8 mouse cellular contexts compared by ENCODE assay signal in the genomic region with DNA sequence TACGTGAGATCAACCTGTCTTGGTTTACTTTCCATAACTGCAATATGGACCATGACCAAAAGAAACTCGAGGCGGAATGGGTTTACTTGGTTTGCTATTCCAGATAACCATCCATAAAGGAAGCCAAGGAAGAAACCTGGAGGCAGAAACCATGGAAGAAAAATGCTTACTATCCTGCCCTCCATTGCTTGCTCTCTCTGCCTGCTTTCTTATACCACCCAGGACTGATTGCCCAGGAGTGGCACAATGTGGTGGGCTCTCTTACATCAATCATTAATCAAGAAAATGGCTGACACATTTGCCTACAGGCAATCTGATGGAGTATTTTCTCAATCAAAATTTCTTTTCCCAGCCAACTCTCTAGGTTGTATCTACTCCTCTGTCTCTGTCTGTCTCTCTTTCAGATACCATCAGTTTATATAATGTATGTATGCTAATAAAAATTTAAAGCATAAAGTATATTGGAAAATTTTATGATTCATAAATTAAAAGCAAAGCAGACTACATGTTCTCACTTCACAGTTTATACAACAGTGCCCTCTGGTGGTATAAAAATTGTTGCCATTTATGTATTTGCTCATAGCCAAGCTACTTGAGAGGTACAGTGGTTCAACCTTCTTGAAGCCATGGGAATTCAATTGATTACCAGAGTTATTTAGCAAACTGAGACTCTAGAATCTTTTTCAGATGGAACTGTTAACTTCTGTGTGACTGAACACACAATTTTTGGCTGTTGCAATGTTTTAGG.
DNase-seq lines count a peak whose midpoint lies in the region; ATAC-seq and TF ChIP-seq lines count a peak whose summit lies in the region.

No protein-coding gene starts in this region.

- ATAC-seq in erythroid progenitor cell, adult 5-6 weeks (replicated peaks; ENCODE audit: low FRiP score, poor library complexity, severe bottlenecking), result peak; percentile 61; the same call in 1 of the 2 replicates

- no peaks in the 10 kb centered on the region for H3K4me1 ChIP-seq in lung, adult 2 months (ENCODE audit: control insufficient read depth, insufficient read depth, low read length)

- 68% methylated on average over 3 of the region's 3 CpGs for WGBS in lung, adult 2 months

- DNase-seq in heart, postnatal 10 days, result peak; percentile 55 to 80
- DNase-seq in heart, postnatal 25 days (ENCODE audit: low spot score), result no peak
- DNase-seq in 416B (ENCODE audit: low read depth), result peak; percentile 82
- peak; percentile 52 for DNase-seq in Muller cell, postnatal 12 days (ENCODE audit: inconsistent ontology term)
- DNase-seq in lung, adult 2 months, result no peak
- DNase-seq in retina, postnatal 7 days (ENCODE audit: low read depth, low spot score), result peak; percentile 60
- DNase-seq in urinary bladder, postnatal 10 days (ENCODE audit: low spot score), result no peak

- TF ChIP-seq CTCF in lung, adult 2 months (IDR thresholded peaks at IDR 0.05; ENCODE audit: insufficient read depth, low read length), result peak; percentile 37; the same call in 1 of the 2 replicates

- intact Hi-C loops in heart, postnatal 10 days (cut with DNase I), result loop anchor here (5.0 to 10.0 kb wide), 4 partner anchors 68 to 330 kb away; a partner anchor contains a TSS
- intact Hi-C loops in heart, postnatal 25 days (cut with DNase I), result loop anchor here (5.0 kb wide), 3 partner anchors 68 to 338 kb away; no protein-coding TSS in a partner anchor

- no peak for TF ChIP-seq POLR2A in lung, adult 2 months (IDR thresholded peaks at IDR 0.05; ENCODE audit: borderline replicate concordance, extremely low read depth, low read depth, low read length)

- H3K4me3 ChIP-seq in lung, adult 2 months (replicated peaks; ENCODE audit: extremely low read depth, low read depth, low read length), result no peak overlapping the region

Comparison
In these comparisons a context has a peak if more than half of its experiments do, and no peak if none do; other contexts are left out.
1. DNase-seq: peak in heart, postnatal 10 days (2 of 2), 416B (single experiment), Muller cell, postnatal 12 days (single experiment) and retina, postnatal 7 days (single experiment); none in heart, postnatal 25 days (single experiment), lung, adult 2 months (single experiment) and urinary bladder, postnatal 10 days (single experiment).